Mouse (Mus musculus): ENCODE measurements around the gene Klrc2.
"Not testable (repeated sequence)": the region's sequence is repeated elsewhere in the genome, so short reads cannot be mapped to it uniquely, and the experiment has no call there.

Gene Klrc2

GRCm38 (mm10) chr6:129660589-129660988, at the start of gene Klrc2:
Gene Klrc2, minus strand, starts transcription at chr6:129660689.
- not testable (repeated sequence) for DNase-seq

GRCm38 (mm10) chr6:129691436-129691835, 30.9 kb upstream of the Klrc2 start:
- DNase-seq = not testable (repeated sequence)

GRCm38 (mm10) chr6:129680379-129680778, 19.9 kb upstream of the Klrc2 start:
- DNase-seq = no peak

GRCm38 (mm10) chr6:129678873-129679272, 18.4 kb upstream of the Klrc2 start, which contains the start of gene Klrc1:
Gene Klrc1, minus strand, starts transcription at chr6:129678973.
- DNase-seq = no peak

- DNase-seq = not testable (repeated sequence)
Measured at GRCm38 (mm10) chr6:129661301-129661700, 812 bp upstream of the Klrc2 start.

- not testable (repeated sequence) for DNase-seq
Measured at GRCm38 (mm10) chr6:129644054-129644453, 16.4 kb downstream of the Klrc2 start.

GRCm38 (mm10) chr6:129643237-129643636, 17.3 kb downstream of the Klrc2 start, which contains the start of gene Klrc3:
Gene Klrc3, minus strand, starts transcription at chr6:129643337.
- not testable (repeated sequence) for DNase-seq

GRCm38 (mm10) chr6:129631046-129631445, 29.4 kb downstream of the Klrc2 start:
- DNase-seq = not testable (repeated sequence)

- no peak for DNase-seq
Measured at GRCm38 (mm10) chr6:129623735-129624134, 36.8 kb downstream of the Klrc2 start, which contains the start of gene Klrk1. Gene Klrk1, minus strand, starts transcription at chr6:129623864.

GRCm38 (mm10) chr6:129608372-129608771, 52.1 kb downstream of the Klrc2 start:
- no peak for DNase-seq

Data from cerebellum, adult 9-11 months (tissue).